Mouse (Mus musculus) urinary bladder, postnatal 25 days (tissue): ENCODE measurements around the gene Gm4836.
"Not testable (repeated sequence)": the region's sequence is repeated elsewhere in the genome, so short reads cannot be mapped to it uniquely, and the experiment has no call there.

ENCODE experiments used
- DNase-seq: peaks from one replicate; pipeline ENCODE4 v3.0.0; 2022; ENCODE audit warnings: low spot score

Gene Gm4836

GRCm38 (mm10) chrX:28293532-28293931, at the start of gene Gm4836:
Gene Gm4836, minus strand, starts transcription at chrX:28293632.
- DNase-seq = not testable (repeated sequence)
